Mouse (Mus musculus) adrenal gland, adult 8-10 months (tissue): ENCODE data around the gene Dab2ip. TPM values are rescaled to one million over a fixed set of nuclear protein-coding genes. Genes with fewer than 3 reads are reported as not detected.

Source experiments
- DNase-seq: peaks from one replicate; pipeline ENCODE4 v3.0.0; 2022
- total RNA-seq, 4 experiments: library from RNA; stranded (reverse); gene quantifications; 2 replicates each; pipeline ENCODE4 v1.2.4; 2022

Gene Dab2ip
- 10 to 100 TPM; 84.5 to 95.8 (median 90.0) TPM for total RNA-seq

- DNase-seq = no peak
These were observed at the start of gene Dab2ip for GRCm38 (mm10) chr2:35557911-35558825. Dab2ip (plus strand) TSS chr2:35558266.

- peak; percentile 26 for DNase-seq
These were observed 49.3 kb upstream of the Dab2ip start for GRCm38 (mm10) chr2:35508597-35509342.

- DNase-seq = no peak
These were observed 48.8 kb upstream of the Dab2ip start for GRCm38 (mm10) chr2:35509343-35509667.

- DNase-seq = no peak
These were observed 48.2 kb upstream of the Dab2ip start for GRCm38 (mm10) chr2:35509888-35510287.

- no peak for DNase-seq
These were observed 47.1 kb upstream of the Dab2ip start for GRCm38 (mm10) chr2:35510920-35511319.

GRCm38 (mm10) chr2:35512226-35512625 is 45.8 kb upstream of the Dab2ip start:
- no peak for DNase-seq

GRCm38 (mm10) chr2:35514051-35514892 is 43.8 kb upstream of the Dab2ip start:
- peak; percentile 15 for DNase-seq

GRCm38 (mm10) chr2:35526612-35527242 is 31.3 kb upstream of the Dab2ip start:
- no peak for DNase-seq

GRCm38 (mm10) chr2:35529086-35529485 is 29.0 kb upstream of the Dab2ip start:
- peak; percentile 12 for DNase-seq

GRCm38 (mm10) chr2:35529856-35530255 is 28.2 kb upstream of the Dab2ip start:
- DNase-seq = no peak

GRCm38 (mm10) chr2:35530732-35531131 is 27.3 kb upstream of the Dab2ip start:
- no peak for DNase-seq

- DNase-seq = no peak
These were observed 24.4 kb upstream of the Dab2ip start for GRCm38 (mm10) chr2:35533646-35534045.

GRCm38 (mm10) chr2:35539276-35539972 is 18.6 kb upstream of the Dab2ip start:
- peak; percentile 73 for DNase-seq

GRCm38 (mm10) chr2:35540798-35541197 is 17.3 kb upstream of the Dab2ip start:
- no peak for DNase-seq

- no peak for DNase-seq
These were observed 13.3 kb upstream of the Dab2ip start for GRCm38 (mm10) chr2:35544717-35545116.

- no peak for DNase-seq
These were observed 12.9 kb upstream of the Dab2ip start for GRCm38 (mm10) chr2:35545125-35545590.

- no peak for DNase-seq
These were observed 11.6 kb upstream of the Dab2ip start for GRCm38 (mm10) chr2:35546462-35546861.

GRCm38 (mm10) chr2:35549191-35549590 is 8.9 kb upstream of the Dab2ip start:
- no peak for DNase-seq

- no peak for DNase-seq
These were observed 8.0 kb upstream of the Dab2ip start for GRCm38 (mm10) chr2:35550097-35550496.

- no peak for DNase-seq
These were observed 1.1 kb upstream of the Dab2ip start for GRCm38 (mm10) chr2:35556918-35557486.
